Mouse (Mus musculus) myocyte (in vitro differentiated cells): ENCODE data around the gene Lzts2. TPM values are rescaled to one million over a fixed set of nuclear protein-coding genes. Genes with fewer than 3 reads are reported as not detected.

Source experiments
- H3K27me3 ChIP-seq: one replicate; pipeline ENCODE4 v1.6.1; 2011; ENCODE audit not compliant: control insufficient read depth, insufficient read depth, insufficient read length
- H3K36me3 ChIP-seq: one replicate; pipeline ENCODE4 v1.6.1; 2011; ENCODE audit not compliant: control insufficient read depth, insufficient read depth
- H3K4me2 ChIP-seq: one replicate; pipeline ENCODE4 v1.6.1; 2011; ENCODE audit warnings: low read depth, control low read depth
- H3K4me3 ChIP-seq: one replicate; pipeline ENCODE4 v1.5.1; 2011; ENCODE audit warnings: mild to moderate bottlenecking, control low read depth, moderate library complexity
- H3K79me2 ChIP-seq: one replicate; pipeline ENCODE4 v1.6.1; 2011; ENCODE audit not compliant: control insufficient read depth, insufficient read depth
- H3ac ChIP-seq: one replicate; pipeline ENCODE4 v1.6.1; 2011; ENCODE audit not compliant: control insufficient read depth, insufficient read length
- CEBPB ChIP-seq: IDR thresholded peaks from 2 replicates; pipeline ENCODE4 v1.6.1; 2011; ENCODE audit warnings: mild to moderate bottlenecking, moderate library complexity; ENCODE audit not compliant: poor library complexity, insufficient read depth, severe bottlenecking
- E2F4 ChIP-seq: IDR thresholded peaks from one replicate; pipeline ENCODE4 v1.6.1; 2011; ENCODE audit warnings: mild to moderate bottlenecking, control low read depth, moderate library complexity; ENCODE audit not compliant: insufficient read depth
- MAX ChIP-seq: IDR thresholded peaks from one replicate; pipeline ENCODE4 v1.6.1; 2011; ENCODE audit warnings: low read depth, mild to moderate bottlenecking, control low read depth
- MYOD1 ChIP-seq, 3 experiments: IDR thresholded peaks; one replicate each; pipeline ENCODE4 v1.6.1; 2011; ENCODE audit warnings: control low read depth in 2 of 3, low read depth in 2 of 3, mild to moderate bottlenecking in 2 of 3, moderate library complexity in 1 of 3; ENCODE audit not compliant: insufficient read length in 2 of 3, control insufficient read depth in 1 of 3
- MYOG ChIP-seq, 3 experiments: IDR thresholded peaks; one replicate each; pipeline ENCODE4 v1.6.1; 2011; ENCODE audit warnings: control low read depth in 2 of 3, low read depth in 2 of 3, mild to moderate bottlenecking in 2 of 3; ENCODE audit not compliant: insufficient read length in 2 of 3, control insufficient read depth in 1 of 3, insufficient read depth in 1 of 3
- POLR2A ChIP-seq: IDR thresholded peaks from one replicate; pipeline ENCODE4 v1.6.1; 2011; ENCODE audit warnings: low read depth, mild to moderate bottlenecking, control low read depth, moderate library complexity; ENCODE audit not compliant: insufficient read length
- POLR2AphosphoS2 ChIP-seq: IDR thresholded peaks from one replicate; pipeline ENCODE4 v1.6.1; 2011; ENCODE audit warnings: low read depth, control low read depth; ENCODE audit not compliant: insufficient read length
- REST ChIP-seq: IDR thresholded peaks from one replicate; pipeline ENCODE4 v1.6.1; 2011; ENCODE audit warnings: mild to moderate bottlenecking, control low read depth, moderate library complexity; ENCODE audit not compliant: insufficient read depth, insufficient read length
- SRF ChIP-seq: IDR thresholded peaks from one replicate; pipeline ENCODE4 v1.6.1; 2011; ENCODE audit warnings: low read depth; ENCODE audit not compliant: control insufficient read depth, insufficient read length
- TCF12 ChIP-seq: IDR thresholded peaks from one replicate; pipeline ENCODE4 v1.6.1; 2011; ENCODE audit warnings: mild to moderate bottlenecking, control low read depth; ENCODE audit not compliant: poor library complexity, insufficient read depth, severe bottlenecking
- TCF3 ChIP-seq: IDR thresholded peaks from one replicate; pipeline ENCODE4 v1.6.1; 2011; ENCODE audit warnings: low read depth, control low read depth; ENCODE audit not compliant: insufficient read length
- USF1 ChIP-seq: IDR thresholded peaks from one replicate; pipeline ENCODE4 v1.6.1; 2011; ENCODE audit warnings: low read depth, mild to moderate bottlenecking, control low read depth, moderate library complexity
- polyA plus RNA-seq: library from polyadenylated mRNA; unstranded; fragments of >200 nt; fragmentation: generic; extraction: Trizol; gene quantifications from one replicate; pipeline ENCODE4 v1.2.1, GENCODE M21; 2012; ENCODE audit warnings: missing spikeins

The Lzts2 gene
- polyA plus RNA-seq, result 66.1 TPM

GRCm38 (mm10) chr19:45014335-45014971 is at the start of gene Lzts2:
Gene Lzts2, plus strand, starts transcription at chr19:45014414.
- TF ChIP-seq USF1, result peak; percentile 55
- no peak for TF ChIP-seq TCF12
- H3K79me2 ChIP-seq, result peaks cover 22% of the 10 kb centered on the region

GRCm38 (mm10) chr19:44965978-44966377 is 48.2 kb upstream of the Lzts2 start:
- no peak overlapping the region for H3ac ChIP-seq
- H3K4me3 ChIP-seq, result no peak overlapping the region
- no peaks in the 10 kb centered on the region for H3K27me3 ChIP-seq
- H3K36me3 ChIP-seq, result peaks cover 69% of the 10 kb centered on the region
- TF ChIP-seq USF1 (no peak), POLR2A (no peak), CEBPB (no peak), SRF (no peak), MYOG (IDR thresholded peaks at IDR 0.05; ENCODE audit: control insufficient read depth in 1 of 3, insufficient read depth in 1 of 3, insufficient read length in 2 of 3, low read depth in 2 of 3) (no peak), TCF12 (no peak), MYOD1 (IDR thresholded peaks at IDR 0.05; ENCODE audit: control insufficient read depth in 1 of 3, insufficient read length in 2 of 3, low read depth in 2 of 3) (no peak), REST (no peak), E2F4 (no peak), TCF3 (no peak), MAX (no peak), POLR2AphosphoS2 (no peak)
- no peaks in the 10 kb centered on the region for H3K79me2 ChIP-seq
- H3K4me2 ChIP-seq, result no peak overlapping the region

More at GRCm38 (mm10) chr19:45014335-45014971, at the start of gene Lzts2:
- Histone ChIP-seq H3K4me3 (peak within 1 kb of the TSS; percentile 87), H3K27me3 (no peaks in the 10 kb centered on the region), H3K36me3 (no peaks in the 10 kb centered on the region), H3ac (peak within 1 kb of the TSS; percentile 44), H3K4me2 (peak within 1 kb of the TSS; percentile 88)

- H3K79me2 ChIP-seq, result no peaks in the 10 kb centered on the region
- no peak overlapping the region for H3ac ChIP-seq
- H3K4me2 ChIP-seq, result no peak overlapping the region
- H3K36me3 ChIP-seq, result peaks cover 73% of the 10 kb centered on the region
- no peaks in the 10 kb centered on the region for H3K27me3 ChIP-seq
- TF ChIP-seq MAX (no peak), TCF12 (no peak), CEBPB (no peak), MYOG (IDR thresholded peaks at IDR 0.05; ENCODE audit: control insufficient read depth in 1 of 3, insufficient read depth in 1 of 3, insufficient read length in 2 of 3, low read depth in 2 of 3) (no peak), E2F4 (no peak), POLR2AphosphoS2 (no peak), TCF3 (no peak), REST (no peak), POLR2A (no peak), MYOD1 (IDR thresholded peaks at IDR 0.05; ENCODE audit: control insufficient read depth in 1 of 3, insufficient read length in 2 of 3, low read depth in 2 of 3) (no peak), SRF (no peak), USF1 (no peak)
- H3K4me3 ChIP-seq, result no peak overlapping the region
Observed at GRCm38 (mm10) chr19:44968329-44968728, 45.9 kb upstream of the Lzts2 start.

GRCm38 (mm10) chr19:44976636-44977035 is 37.6 kb upstream of the Lzts2 start:
- TF ChIP-seq CEBPB (no peak), MYOG (IDR thresholded peaks at IDR 0.05; ENCODE audit: control insufficient read depth in 1 of 3, insufficient read depth in 1 of 3, insufficient read length in 2 of 3, low read depth in 2 of 3) (no peak), MAX (no peak), E2F4 (no peak), REST (no peak), SRF (no peak), USF1 (no peak), TCF3 (no peak), MYOD1 (IDR thresholded peaks at IDR 0.05; ENCODE audit: control insufficient read depth in 1 of 3, insufficient read length in 2 of 3, low read depth in 2 of 3) (no peak), POLR2AphosphoS2 (no peak), TCF12 (no peak), POLR2A (no peak)
- Histone ChIP-seq H3K4me2 (no peak overlapping the region), H3K27me3 (no peaks in the 10 kb centered on the region), H3K79me2 (no peaks in the 10 kb centered on the region), H3ac (no peak overlapping the region), H3K4me3 (no peak overlapping the region), H3K36me3 (peaks cover 80% of the 10 kb centered on the region)

GRCm38 (mm10) chr19:44977148-44977547 is 37.1 kb upstream of the Lzts2 start:
- Histone ChIP-seq H3K36me3 (peaks cover 75% of the 10 kb centered on the region), H3K4me3 (no peak overlapping the region), H3K4me2 (no peak overlapping the region), H3ac (no peak overlapping the region), H3K27me3 (no peaks in the 10 kb centered on the region), H3K79me2 (no peaks in the 10 kb centered on the region)
- TF ChIP-seq SRF (no peak), CEBPB (no peak), MYOG (IDR thresholded peaks at IDR 0.05; ENCODE audit: control insufficient read depth in 1 of 3, insufficient read depth in 1 of 3, insufficient read length in 2 of 3, low read depth in 2 of 3) (no peak), POLR2A (no peak), TCF3 (no peak), TCF12 (no peak), REST (no peak), USF1 (no peak), E2F4 (no peak), MAX (no peak)
